Mouse (Mus musculus) telencephalon, adult 2 months (tissue): ENCODE data around the gene Ccr4.
A peak's percentile ranks its signal among the peaks of the same experiment; 100 is the strongest.

Experiments used
- DNase-seq: peaks from one replicate; pipeline ENCODE4 v3.0.0-alpha.2; 2011; ENCODE audit warnings: low read depth, low spot score

Gene Ccr4

DNA sequence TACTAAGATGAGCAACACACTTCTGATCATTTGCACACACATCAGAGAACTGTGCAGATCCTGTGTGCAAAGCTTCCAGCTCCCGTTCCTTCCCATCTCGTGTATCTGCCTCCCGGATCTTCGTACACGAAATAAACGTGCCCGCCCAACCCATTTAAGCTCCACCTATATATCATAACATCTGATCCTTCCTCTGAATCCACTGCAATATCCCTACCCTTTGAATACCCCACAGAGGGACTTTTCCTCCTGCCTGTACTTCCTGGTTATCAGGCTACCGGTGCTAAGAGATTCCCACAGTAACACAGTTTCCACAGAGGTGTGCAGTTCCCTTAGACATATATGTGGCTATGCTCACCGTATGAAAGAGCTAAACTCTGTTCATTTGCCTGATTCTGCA is at the start of gene Ccr4:
TSS of gene Ccr4 (minus strand) at position 101 of the 400 bp plus-strand sequence.
- no peak for DNase-seq

DNA sequence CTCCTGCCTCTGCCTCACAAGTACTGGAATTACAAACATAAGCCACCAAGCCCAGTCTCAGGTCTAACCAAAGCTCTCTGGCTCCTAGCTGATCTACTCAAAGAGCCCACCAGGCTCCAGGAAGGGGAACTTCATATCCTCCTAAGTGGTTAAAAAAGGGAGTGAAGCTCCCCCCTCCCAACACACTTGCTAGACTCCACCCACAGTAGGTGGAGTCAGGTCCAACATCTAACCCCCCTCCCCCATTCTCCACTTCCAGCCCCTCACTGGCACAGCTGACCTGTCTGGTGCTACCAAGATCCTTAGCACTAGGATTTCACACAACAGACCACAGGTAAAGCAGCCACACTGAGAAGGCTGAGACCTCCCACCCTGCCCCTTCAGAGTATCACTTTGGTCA is 49.1 kb upstream of the Ccr4 start:
- DNase-seq, result no peak

DNA sequence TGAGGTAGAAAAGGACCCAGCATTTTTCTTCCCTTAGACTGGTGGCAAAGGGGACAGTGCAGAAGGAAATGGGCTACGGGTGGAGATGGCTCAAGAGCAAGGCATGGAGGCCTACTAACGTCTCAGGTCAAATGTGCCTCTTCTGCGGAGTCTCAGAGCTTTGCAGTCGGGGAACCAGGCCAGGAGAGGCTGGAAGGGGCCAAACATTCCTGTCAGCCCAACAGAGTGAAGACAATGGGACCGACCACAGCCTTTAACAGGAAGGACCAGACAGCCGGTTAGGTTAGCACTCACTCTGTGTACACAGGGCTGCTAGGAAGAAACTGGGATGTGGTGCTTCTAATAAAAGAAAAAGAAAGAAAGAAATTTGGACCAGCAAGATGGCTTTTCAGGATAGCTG is 45.3 kb upstream of the Ccr4 start:
- DNase-seq, result no peak

DNA sequence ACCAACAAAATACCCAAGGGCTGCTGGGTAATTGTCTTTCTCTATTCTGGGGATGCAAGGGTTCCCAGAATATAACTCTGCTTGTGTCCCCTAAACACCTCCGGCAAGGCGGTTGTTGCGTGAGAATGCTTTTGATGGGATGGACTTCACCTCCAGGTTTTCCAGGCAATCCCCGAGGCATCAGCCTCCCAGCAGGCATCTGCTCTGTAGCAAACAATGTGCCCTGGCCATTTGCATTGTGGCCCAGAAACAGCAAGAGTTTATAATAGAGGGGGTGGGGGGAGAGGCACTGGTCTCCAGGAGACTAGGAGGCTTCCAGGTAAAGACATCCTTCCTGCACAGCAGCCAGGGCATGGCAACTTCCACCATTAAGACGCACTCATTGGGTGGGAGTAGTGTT is 44.4 kb upstream of the Ccr4 start:
- DNase-seq, result no peak

- DNase-seq, result no peak
Measured at GRCm38 (mm10) chr9:114548496-114548895, 43.8 kb upstream of the Ccr4 start.

GRCm38 (mm10) chr9:114547643-114548077 is 42.9 kb upstream of the Ccr4 start:
- no peak for DNase-seq

DNA sequence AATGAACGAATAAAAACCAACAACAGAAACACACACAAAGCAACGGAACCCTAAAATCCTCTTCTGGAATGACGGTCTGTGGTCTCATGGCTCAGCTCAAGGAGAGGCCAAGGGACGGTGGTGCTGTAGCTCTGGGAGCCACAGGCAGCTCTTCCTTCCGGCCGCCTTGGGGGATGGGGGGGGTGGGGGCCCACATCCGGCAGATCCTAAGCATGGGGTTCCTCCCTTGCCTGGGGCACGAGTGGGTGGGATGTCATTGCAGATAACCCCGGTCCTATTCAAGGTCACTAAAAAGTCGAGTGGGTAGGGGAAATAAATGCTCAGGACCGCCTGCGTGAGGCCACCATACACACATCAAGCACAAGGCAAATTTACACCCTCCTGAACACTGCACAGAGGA is 42.0 kb upstream of the Ccr4 start:
- DNase-seq, result no peak

DNA sequence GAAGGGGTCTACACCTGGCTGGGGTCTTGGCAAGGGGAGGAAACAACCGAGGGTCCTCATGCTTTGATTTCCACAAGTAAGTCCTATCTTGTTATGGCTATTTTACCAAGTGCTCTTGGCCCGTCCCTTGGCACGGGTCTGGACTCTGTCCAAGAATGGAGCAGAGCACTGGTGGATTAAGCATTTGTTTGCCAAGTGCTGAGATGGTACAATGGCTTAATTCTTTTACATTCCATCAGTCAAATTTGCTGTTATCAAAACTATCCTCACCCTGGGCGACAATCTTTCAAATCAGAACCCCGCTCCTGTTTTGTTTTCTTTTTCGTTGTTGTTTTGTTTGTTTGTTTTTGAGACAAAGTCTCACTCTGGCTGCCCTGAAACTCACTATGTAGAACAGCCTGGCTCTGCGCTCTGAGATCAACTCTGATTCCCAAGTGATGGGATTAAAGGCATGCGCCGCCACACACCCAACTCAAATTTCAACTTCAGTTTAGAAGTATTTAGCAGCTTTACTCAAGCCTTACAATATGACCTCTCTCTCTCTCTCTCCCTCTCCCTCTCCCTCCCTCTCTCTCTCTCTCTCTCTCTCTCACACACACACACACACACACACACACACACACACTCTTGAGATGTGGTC is 40.2 kb upstream of the Ccr4 start:
- no peak for DNase-seq

GRCm38 (mm10) chr9:114543882-114544753 is 39.4 kb upstream of the Ccr4 start:
- no peak for DNase-seq

- DNase-seq, result no peak
Measured at GRCm38 (mm10) chr9:114541279-114541741, 36.6 kb upstream of the Ccr4 start.

- no peak for DNase-seq
Measured at GRCm38 (mm10) chr9:114538996-114539563, 34.4 kb upstream of the Ccr4 start.

DNA sequence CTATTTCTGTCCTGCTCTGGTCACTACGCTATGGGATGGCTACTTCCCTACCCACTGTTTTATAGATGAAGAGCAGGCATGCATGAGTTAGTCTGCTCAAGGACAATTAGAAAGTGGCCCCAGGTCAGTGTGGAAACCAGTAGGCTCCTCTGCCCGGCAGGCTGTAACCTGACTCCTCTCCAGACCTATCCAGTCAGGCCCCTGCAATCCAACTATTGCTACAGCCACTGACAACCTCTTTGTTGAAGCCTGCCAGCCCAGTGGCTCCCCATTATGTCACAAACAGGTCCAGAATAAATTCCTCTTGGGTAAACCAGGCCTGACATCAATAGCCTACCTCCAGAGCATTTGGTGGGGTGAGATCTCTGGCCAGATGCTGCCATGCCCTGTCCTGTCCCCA is 31.9 kb upstream of the Ccr4 start:
- no peak for DNase-seq

DNA sequence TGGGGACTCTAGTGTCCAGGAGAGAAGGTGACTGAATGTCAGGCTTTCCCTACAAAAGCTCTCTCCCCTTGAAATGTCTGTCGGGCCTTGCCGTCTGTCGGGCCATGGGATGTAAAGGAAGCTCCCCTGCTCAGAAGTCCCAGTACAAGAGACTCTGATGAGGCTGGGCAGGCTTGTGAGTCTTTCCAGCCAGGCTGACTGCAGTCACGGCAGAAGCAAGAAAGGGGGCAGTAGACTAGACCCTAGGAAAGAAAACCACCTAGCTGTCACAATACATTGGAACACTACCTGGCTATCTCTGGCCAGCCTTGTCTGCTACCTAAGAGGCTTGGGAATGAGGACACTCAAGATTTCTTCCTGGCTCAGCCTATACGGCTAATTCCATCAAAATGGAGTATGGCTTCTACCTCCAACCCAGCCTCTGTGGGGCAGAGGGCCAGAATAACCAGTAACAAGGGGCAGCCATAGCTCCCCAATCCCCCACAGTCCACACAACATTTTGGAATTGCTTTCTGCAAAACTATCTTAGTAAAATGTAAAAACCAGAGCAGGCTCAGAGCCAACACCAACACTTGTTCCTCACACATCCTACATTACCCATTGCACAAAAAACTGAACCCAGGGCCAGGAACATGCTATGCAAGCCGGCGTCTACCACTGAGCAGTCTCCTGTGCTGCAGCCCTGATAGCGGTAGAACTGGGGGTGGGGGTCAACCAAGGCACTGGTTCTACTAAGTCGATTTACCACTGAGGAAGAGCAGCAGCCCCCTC is 30.2 kb upstream of the Ccr4 start:
- peak; percentile 23 for DNase-seq

GRCm38 (mm10) chr9:114533848-114534247 is 29.1 kb upstream of the Ccr4 start:
- DNase-seq, result no peak

DNA sequence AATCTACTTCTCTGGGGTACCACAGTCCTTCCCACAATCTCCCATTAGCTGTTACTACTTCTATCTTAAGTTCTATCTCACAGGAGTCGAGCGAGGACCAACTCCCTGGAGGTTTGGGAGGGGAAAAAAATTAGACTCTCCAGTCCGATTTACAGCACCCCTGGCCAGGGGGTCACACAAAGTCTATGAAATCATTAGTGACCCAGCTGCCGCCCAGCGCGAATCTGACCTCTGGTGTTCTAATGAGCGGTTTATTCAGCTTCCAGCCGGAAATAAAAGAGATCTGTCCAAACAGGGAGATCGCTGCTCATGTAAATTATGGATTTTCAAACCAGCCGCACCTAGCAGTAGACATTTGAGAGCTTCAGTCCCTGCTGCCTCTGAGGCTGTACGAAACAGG is 26.6 kb upstream of the Ccr4 start:
- no peak for DNase-seq

- DNase-seq, result no peak
Measured at GRCm38 (mm10) chr9:114528680-114529048, 23.9 kb upstream of the Ccr4 start.

DNA sequence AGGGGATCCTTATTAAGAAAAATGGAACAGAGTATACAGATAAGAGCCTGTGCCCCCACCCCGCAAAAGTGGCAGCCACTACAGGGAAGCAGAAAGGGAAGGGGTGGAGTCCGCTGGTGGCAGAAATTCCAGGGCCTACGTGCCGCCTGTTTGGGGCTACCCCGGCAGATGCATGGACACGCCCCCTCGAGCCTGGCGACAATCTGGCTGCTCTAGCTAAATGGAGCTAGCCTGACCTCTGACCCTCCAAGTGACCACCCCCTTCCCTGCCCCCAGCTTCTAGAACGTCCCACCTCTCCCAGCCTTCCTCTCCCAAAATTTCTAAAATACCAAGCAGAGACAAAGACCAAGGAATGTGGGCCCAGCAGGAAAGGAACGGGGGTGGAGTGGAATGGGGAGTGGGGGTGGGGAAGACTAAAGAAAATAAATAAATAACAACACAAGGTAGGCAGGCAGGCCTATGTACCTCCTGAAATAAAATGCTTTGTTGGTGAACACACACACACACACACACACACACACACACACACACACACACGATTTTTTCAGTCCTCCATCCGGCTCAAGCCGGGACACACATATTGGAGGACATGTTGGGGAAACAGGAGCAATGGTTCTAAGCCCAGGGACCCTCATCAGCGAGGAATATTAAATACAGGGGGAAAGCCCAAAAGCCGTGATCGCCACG is 23.4 kb upstream of the Ccr4 start:
- no peak for DNase-seq

- no peak for DNase-seq
Measured at GRCm38 (mm10) chr9:114527085-114527484, 22.4 kb upstream of the Ccr4 start.

GRCm38 (mm10) chr9:114526581-114526980 is 21.9 kb upstream of the Ccr4 start:
- no peak for DNase-seq

GRCm38 (mm10) chr9:114525891-114526290 is 21.2 kb upstream of the Ccr4 start:
- DNase-seq, result no peak

GRCm38 (mm10) chr9:114525073-114525633 is 20.4 kb upstream of the Ccr4 start:
- no peak for DNase-seq
